Mouse (Mus musculus) forebrain, embryonic 16.5 days (tissue): ENCODE results near the gene Pdxdc1. TPM values are rescaled to one million over a fixed set of nuclear protein-coding genes. Genes with fewer than 3 reads are reported as not detected.
"Not testable (repeated sequence)": the region's sequence is repeated elsewhere in the genome, so short reads cannot be mapped to it uniquely, and the experiment has no call there.

Experiments used
- ATAC-seq: fragments of 200-750 bp; cut with Nextera tagmentation; 2 replicates; pipeline ENCODE4 v1.8.0; 2017; ENCODE audit warnings: mild to moderate bottlenecking, moderate library complexity
- H3K27ac ChIP-seq: fragments of 300-500 bp; sonication (generic); 2 replicates; pipeline ENCODE4 v1.5.1; 2014; ENCODE audit warnings: low read length, control low read depth
- H3K27me3 ChIP-seq: fragments of 300-500 bp; sonication (generic); replicated peaks from 2 replicates; pipeline ENCODE4 v1.6.1; 2014; ENCODE audit warnings: low read length; ENCODE audit not compliant: control insufficient read depth, insufficient read depth
- H3K36me3 ChIP-seq: fragments of 300-500 bp; sonication (generic); 2 replicates; pipeline ENCODE4 v1.6.1; 2014; ENCODE audit not compliant: control insufficient read depth, insufficient read depth
- H3K4me1 ChIP-seq: fragments of 300-500 bp; sonication (generic); replicated peaks from 2 replicates; pipeline ENCODE4 v1.6.1; 2014; ENCODE audit warnings: low read length; ENCODE audit not compliant: control insufficient read depth, insufficient read depth
- H3K4me2 ChIP-seq: fragments of 300-500 bp; sonication (generic); 2 replicates; pipeline ENCODE4 v1.6.1; 2014; ENCODE audit warnings: mild to moderate bottlenecking, low read length, control low read depth
- H3K4me3 ChIP-seq: fragments of 300-500 bp; sonication (generic); replicated peaks from 2 replicates; pipeline ENCODE4 v1.5.1; 2014; ENCODE audit warnings: mild to moderate bottlenecking, low read length, control low read depth
- H3K9ac ChIP-seq: fragments of 300-500 bp; sonication (generic); replicated peaks from 2 replicates; pipeline ENCODE4 v1.6.1; 2014; ENCODE audit warnings: low read depth, low read length, control low read depth
- H3K9me3 ChIP-seq: fragments of 300-500 bp; sonication (generic); 2 replicates; pipeline ENCODE4 v1.6.1; 2016; ENCODE audit warnings: low read length; ENCODE audit not compliant: control insufficient read depth
- WGBS: fragments of 180-500 bp; shearing (Covaris S2); extraction: QIAGEN DNeasy Blood & Tissue Kit; methylation state at CpG from one replicate; pipeline ENCODE4 v1.1.7; 2014; 5-methylcytosine and 5-hydroxymethylcytosine counted together
- polyA plus RNA-seq: library from polyadenylated mRNA; unstranded; fragments of >200 nt; fragmentation: Nextera tagmentation; extraction: Ambion mirVana; gene quantifications from 2 replicates; pipeline ENCODE4 v1.2.1, GENCODE M21; 2015

Gene Pdxdc1
- polyA plus RNA-seq, 1 experiment from 2014 or later: 73.7 TPM

DNA sequence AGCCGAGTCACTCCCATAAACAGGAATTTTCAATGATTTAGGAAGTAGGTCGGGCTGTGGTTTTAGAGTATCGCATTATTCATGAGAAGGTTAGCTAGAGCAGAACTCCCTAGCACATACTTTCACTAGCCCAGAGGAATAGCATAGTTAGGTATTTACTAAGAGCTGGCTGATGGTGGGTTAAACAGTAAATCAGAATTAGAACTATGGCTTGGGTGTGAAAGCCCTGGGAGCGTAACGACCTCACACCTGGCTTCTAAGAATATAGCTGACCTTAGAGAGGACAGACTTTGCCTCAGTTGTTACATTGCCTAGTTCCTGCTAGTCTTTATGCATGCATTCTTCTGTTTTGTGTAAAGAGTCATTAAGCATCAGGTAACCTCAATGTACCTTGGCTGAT is 20.0 kb upstream of the Pdxdc1 start:
- not testable (repeated sequence) for H3K4me1 ChIP-seq, H3K4me2 ChIP-seq, H3K27me3 ChIP-seq, H3K36me3 ChIP-seq, H3K4me3 ChIP-seq, ATAC-seq, H3K27ac ChIP-seq, H3K9ac ChIP-seq, H3K9me3 ChIP-seq
- WGBS: 93% methylated on average over 5 of the region's 5 CpGs

GRCm38 (mm10) chr16:13922499-13922898 is 19.6 kb upstream of the Pdxdc1 start:
- WGBS: 89% methylated on average over 3 of the region's 3 CpGs
- not testable (repeated sequence) for H3K9me3 ChIP-seq, ATAC-seq, H3K9ac ChIP-seq, H3K4me3 ChIP-seq, H3K27me3 ChIP-seq, H3K4me2 ChIP-seq, H3K27ac ChIP-seq, H3K36me3 ChIP-seq, H3K4me1 ChIP-seq

GRCm38 (mm10) chr16:13921781-13922180 is 18.9 kb upstream of the Pdxdc1 start:
- Histone ChIP-seq H3K4me1 (no peaks in the 10 kb centered on the region), H3K9ac (no peak overlapping the region), H3K36me3 (no peaks in the 10 kb centered on the region), H3K27ac (no peak overlapping the region), H3K4me2 (no peak overlapping the region), H3K9me3 (peaks cover 11% of the 10 kb centered on the region), H3K4me3 (no peak overlapping the region), H3K27me3 (no peaks in the 10 kb centered on the region)
- ATAC-seq: no peak
- WGBS: 95% methylated on average over 7 of the region's 7 CpGs

GRCm38 (mm10) chr16:13921063-13921462 is 18.1 kb upstream of the Pdxdc1 start:
- no peak for ATAC-seq
- Histone ChIP-seq H3K4me3 (no peak overlapping the region), H3K36me3 (no peaks in the 10 kb centered on the region; the same call in 1 of the 2 replicates), H3K27me3 (no peaks in the 10 kb centered on the region), H3K4me2 (no peak overlapping the region), H3K4me1 (no peaks in the 10 kb centered on the region), H3K9ac (no peak overlapping the region), H3K27ac (no peak overlapping the region), H3K9me3 (peaks cover 11% of the 10 kb centered on the region)
- WGBS: 84% methylated on average over 6 of the region's 6 CpGs

GRCm38 (mm10) chr16:13920093-13920492 is 17.2 kb upstream of the Pdxdc1 start:
- no peak overlapping the region for H3K4me3 ChIP-seq
- ATAC-seq: no peak
- H3K9ac ChIP-seq: no peak overlapping the region
- 97% methylated on average over 5 of the region's 5 CpGs for WGBS
- no peak overlapping the region for H3K27ac ChIP-seq
- peaks cover 11% of the 10 kb centered on the region for H3K9me3 ChIP-seq
- no peaks in the 10 kb centered on the region for H3K4me1 ChIP-seq
- H3K4me2 ChIP-seq: no peak overlapping the region
- H3K27me3 ChIP-seq: no peaks in the 10 kb centered on the region
- H3K36me3 ChIP-seq: no peaks in the 10 kb centered on the region; the same call in 1 of the 2 replicates

DNA sequence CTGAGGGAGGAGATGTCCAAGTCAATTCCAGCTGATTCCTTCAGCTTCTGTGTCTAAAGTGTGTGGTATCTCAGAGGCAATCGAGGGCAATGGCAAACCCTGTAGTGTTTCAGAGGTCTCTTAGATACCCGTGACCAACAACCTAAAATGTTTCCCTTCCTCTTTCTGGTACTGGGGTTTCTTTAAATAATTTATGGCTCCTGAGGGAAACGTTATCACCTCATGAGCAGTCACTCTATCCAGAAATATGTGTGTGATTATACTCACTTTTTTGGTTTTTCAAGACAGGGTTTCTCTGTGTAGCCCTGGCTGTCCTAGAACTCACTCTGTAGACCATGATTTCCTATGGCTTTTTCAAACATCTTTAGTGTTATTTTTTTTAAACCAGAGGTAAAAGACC is 4.4 kb upstream of the Pdxdc1 start:
- no peaks in the 10 kb centered on the region for H3K27me3 ChIP-seq
- 89% methylated on average over 3 of the region's 3 CpGs for WGBS
- H3K27ac ChIP-seq: no peak overlapping the region
- no peak overlapping the region for H3K9ac ChIP-seq
- no peaks in the 10 kb centered on the region for H3K36me3 ChIP-seq
- no peaks in the 10 kb centered on the region for H3K9me3 ChIP-seq
- no peak for ATAC-seq
- H3K4me1 ChIP-seq: peaks cover 6% of the 10 kb centered on the region
- H3K4me3 ChIP-seq: no peak overlapping the region
- H3K4me2 ChIP-seq: no peak overlapping the region

DNA sequence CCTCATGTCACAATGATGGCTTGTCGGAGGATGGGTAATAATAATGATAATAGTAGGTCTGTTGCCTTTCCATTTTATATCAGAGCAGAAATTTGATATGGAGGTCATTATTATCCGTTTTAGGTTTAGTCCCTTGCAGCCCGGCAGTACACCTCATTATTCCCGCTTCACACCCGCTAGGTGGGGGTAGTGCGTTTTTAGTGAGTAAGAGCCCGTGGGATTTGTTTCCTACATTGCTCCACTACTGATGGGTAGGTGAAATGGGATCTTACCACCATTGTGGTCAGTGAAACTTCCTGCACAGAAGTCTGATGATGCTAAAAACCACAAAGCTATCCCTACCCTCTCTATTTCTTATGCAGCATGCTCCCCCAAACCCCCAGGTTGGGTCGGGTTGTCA is 557 bp upstream of the Pdxdc1 start:
- peaks cover 16% of the 10 kb centered on the region for H3K4me1 ChIP-seq
- 2% methylated on average over 8 of the region's 8 CpGs for WGBS
- no peaks in the 10 kb centered on the region for H3K36me3 ChIP-seq
- H3K9me3 ChIP-seq: no peaks in the 10 kb centered on the region
- H3K4me3 ChIP-seq: peak overlapping the region; percentile 95
- H3K27ac ChIP-seq: peak overlapping the region; percentile 91
- no peaks in the 10 kb centered on the region for H3K27me3 ChIP-seq
- H3K9ac ChIP-seq: peak overlapping the region; percentile 94
- peak; percentile 89 for ATAC-seq
- peak overlapping the region; percentile 81 for H3K4me2 ChIP-seq

GRCm38 (mm10) chr16:13902397-13902831 is 517 bp downstream of the Pdxdc1 start:
- no peaks in the 10 kb centered on the region for H3K27me3 ChIP-seq
- no peak for ATAC-seq
- peak overlapping the region; percentile 81 for H3K4me2 ChIP-seq
- H3K9me3 ChIP-seq: no peaks in the 10 kb centered on the region
- peak overlapping the region; percentile 95 for H3K4me3 ChIP-seq
- H3K27ac ChIP-seq: peak overlapping the region; percentile 91
- H3K36me3 ChIP-seq: no peaks in the 10 kb centered on the region
- peaks cover 16% of the 10 kb centered on the region for H3K4me1 ChIP-seq
- under 1% methylated on average over 30 of the region's 30 CpGs for WGBS
- peak overlapping the region; percentile 94 for H3K9ac ChIP-seq

GRCm38 (mm10) chr16:13898981-13899380 is 4.0 kb downstream of the Pdxdc1 start:
- H3K9ac ChIP-seq: no peak overlapping the region
- H3K27me3 ChIP-seq: no peaks in the 10 kb centered on the region
- H3K27ac ChIP-seq: no peak overlapping the region
- no peaks in the 10 kb centered on the region for H3K9me3 ChIP-seq
- no peak for ATAC-seq
- no peak overlapping the region for H3K4me2 ChIP-seq
- H3K4me1 ChIP-seq: peaks cover 16% of the 10 kb centered on the region
- WGBS: 70% methylated on average over 2 of the region's 2 CpGs
- H3K4me3 ChIP-seq: no peak overlapping the region
- H3K36me3 ChIP-seq: no peaks in the 10 kb centered on the region

- Histone ChIP-seq H3K9me3 (no peaks in the 10 kb centered on the region), H3K27ac (no peak overlapping the region), H3K27me3 (no peaks in the 10 kb centered on the region), H3K4me2 (no peak overlapping the region), H3K36me3 (no peaks in the 10 kb centered on the region), H3K9ac (no peak overlapping the region), H3K4me1 (peaks cover 1% of the 10 kb centered on the region; the same call in 1 of the 2 replicates), H3K4me3 (no peak overlapping the region)
- ATAC-seq: no peak
- 91% methylated on average over 3 of the region's 3 CpGs for WGBS
Observed at GRCm38 (mm10) chr16:13896357-13896756, 6.6 kb downstream of the Pdxdc1 start.
